Mouse (Mus musculus) megakaryocyte-erythroid progenitor cell, adult 5-6 weeks (primary cell): Measurements from ENCODE around the gene Lrrc17. TPM values are rescaled to one million over a fixed set of nuclear protein-coding genes. Genes with fewer than 3 reads are reported as not detected.

Experiments used
- ATAC-seq: replicated peaks from 2 replicates; pipeline ENCODE4 v1.8.0; 2016; ENCODE audit warnings: mild to moderate bottlenecking, inconsistent platforms; ENCODE audit not compliant: severe bottlenecking, poor library complexity, low FRiP score, low TSS enrichment
- total RNA-seq, 2 experiments: library from RNA; stranded (forward) in 1 of 2; stranded (reverse) in 1 of 2; fragments of 200-1000, 215-1000 nt in 1 of 2; fragments of >200 nt in 1 of 2; fragmentation: Nextera tagmentation in 1 of 2; gene quantifications; 2 replicates each; pipeline ENCODE4 v1.2.3; 2014 to 2017

The Lrrc17 gene
- total RNA-seq, 2 experiments from 2014 or later = not detected

- no peak for ATAC-seq
Observed at GRCm38 (mm10) chr5:21529110-21529720, 14.1 kb upstream of the Lrrc17 start.

- ATAC-seq = no peak
Observed at GRCm38 (mm10) chr5:21532126-21532525, 11.2 kb upstream of the Lrrc17 start.

DNA sequence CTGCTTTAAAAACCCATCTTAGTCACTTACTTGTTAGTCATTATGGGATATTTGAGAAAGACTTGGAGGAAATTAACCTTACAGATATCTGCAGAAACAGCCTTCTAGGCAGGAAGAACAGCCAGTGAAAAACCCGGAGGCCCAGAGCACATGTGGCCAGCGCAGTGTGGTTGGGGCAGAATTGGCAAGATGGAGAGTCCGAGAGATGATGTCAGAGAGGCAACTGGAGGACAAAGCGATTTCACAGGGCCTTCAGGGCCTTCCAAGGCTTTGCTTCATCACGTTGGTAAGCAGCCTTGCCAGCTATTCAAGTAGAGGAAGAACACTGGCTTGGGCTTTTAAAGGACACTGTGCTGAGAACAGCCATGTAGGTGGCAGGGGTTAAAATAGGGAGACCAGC, 10.4 kb upstream of the Lrrc17 start:
- ATAC-seq = no peak

- no peak for ATAC-seq
Observed at GRCm38 (mm10) chr5:21542226-21542625, 1.1 kb upstream of the Lrrc17 start.

DNA sequence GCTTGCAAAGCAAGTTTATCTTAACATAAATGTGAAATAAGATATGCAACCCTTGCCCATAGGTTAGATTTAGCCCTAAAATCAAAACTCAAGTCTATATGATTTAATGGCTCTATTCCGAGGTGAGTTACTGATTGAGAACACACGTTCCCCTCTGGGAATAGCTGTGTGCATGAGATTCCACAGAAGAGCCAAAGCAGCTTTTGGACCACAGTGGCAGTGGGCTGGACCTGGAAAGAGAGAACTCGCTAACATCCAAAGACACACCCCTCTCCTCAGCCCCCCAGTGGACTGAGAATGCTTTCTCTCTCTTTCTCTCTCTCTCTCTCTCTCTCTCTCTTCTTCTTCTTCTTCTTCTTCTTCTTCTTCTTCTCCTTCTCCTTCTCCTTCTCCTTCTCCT, 1.5 kb downstream of the Lrrc17 start:
- no peak for ATAC-seq

- no peak for ATAC-seq
Observed at GRCm38 (mm10) chr5:21545227-21545626, 1.9 kb downstream of the Lrrc17 start.

DNA sequence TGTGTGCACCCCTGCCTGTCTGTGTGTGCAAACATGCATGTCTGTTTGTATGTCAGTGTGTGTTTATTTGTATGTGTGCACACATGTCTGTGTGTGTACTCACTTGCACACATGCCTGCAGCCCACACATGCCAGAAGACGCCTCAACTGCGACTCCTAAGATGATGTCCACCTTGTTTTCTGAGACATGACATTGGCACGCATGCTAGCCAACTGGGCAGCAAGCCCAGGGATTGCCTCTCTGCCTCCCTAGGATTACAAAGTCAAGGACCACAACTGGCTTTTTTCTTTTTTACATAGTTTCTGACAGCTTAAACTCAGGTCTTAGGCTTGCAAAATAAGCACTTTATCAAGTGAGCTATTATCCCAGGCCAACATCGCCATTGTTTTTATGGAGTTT, 2.4 kb downstream of the Lrrc17 start:
- no peak for ATAC-seq

DNA sequence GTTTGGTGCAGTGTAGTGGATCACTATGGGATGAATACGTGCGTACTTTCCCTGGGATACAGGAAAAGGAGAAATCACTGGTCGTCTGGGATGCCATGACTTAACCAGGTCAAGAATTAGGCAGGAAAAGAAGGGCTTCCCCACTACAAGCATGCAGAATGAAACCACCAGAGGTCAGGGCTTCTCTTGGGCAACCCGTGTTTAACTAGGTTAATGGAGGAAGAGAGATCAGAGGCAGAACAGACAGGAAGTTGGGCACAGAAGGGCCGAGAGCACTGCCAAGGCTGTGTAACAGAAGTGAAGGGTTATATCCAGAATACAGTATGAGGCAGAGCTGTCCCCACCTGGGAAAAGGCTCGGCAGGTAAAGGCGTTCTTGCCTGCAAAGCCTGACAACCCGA, 3.6 kb downstream of the Lrrc17 start:
- no peak for ATAC-seq

DNA sequence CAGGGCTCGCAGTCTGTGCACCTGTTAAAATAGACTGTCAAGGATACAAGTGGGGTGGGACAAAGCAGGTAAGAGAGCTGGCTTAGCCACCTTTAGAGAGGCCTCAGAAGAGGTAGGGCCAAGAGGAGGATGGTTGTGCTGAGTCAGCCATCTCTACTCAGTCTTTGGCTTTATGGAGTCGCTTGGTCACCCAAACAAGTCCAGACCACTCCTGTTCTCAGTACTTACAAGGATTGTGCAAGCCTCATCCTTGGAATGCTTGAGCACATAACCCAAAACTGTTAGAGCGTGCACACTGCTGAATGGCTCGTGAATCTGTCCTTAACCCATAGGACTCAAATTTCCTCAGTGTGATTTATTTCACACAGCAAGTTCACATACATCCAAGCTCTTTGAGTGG, 10.3 kb downstream of the Lrrc17 start:
- ATAC-seq = no peak

- ATAC-seq = no peak
Observed at GRCm38 (mm10) chr5:21554732-21555131, 11.4 kb downstream of the Lrrc17 start.

DNA sequence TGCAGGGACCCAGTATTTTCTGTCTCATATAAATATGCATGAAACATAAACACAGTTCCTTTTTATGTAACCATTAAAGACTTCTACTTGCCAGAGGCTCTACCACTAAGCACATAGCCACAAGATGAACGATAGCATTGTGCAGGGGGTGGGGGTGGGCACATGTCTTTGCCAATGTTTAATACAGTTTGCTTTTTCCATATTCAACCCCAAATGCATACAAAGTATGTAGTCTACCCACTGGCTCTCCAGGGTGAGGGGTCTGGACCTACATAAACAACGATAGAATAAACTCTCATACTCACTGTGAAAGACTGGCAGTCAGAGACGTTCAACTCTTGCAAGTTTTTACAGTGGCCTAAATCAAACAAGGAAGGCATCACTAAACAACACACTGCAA, 13.1 kb downstream of the Lrrc17 start:
- no peak for ATAC-seq

DNA sequence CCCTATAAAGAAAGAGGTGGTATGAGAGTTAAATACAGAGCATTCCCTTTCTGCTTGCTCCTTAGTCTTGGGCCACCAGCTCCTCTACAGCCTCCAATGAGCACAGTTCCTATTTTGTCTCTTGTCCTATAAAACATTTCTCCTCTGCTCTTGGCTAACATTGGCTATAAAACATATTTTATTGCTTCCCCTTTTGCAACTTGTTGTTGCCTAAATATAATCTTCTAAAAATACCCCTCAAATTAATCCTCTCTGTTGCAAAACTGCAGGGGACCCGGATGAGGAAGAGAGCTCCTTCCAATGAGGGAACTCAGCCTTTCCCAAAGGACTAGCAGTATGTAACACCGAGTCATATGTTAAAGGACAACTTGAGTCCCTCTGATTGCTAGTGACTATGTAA, 20.6 kb downstream of the Lrrc17 start:
- no peak for ATAC-seq

- ATAC-seq = no peak
Observed at GRCm38 (mm10) chr5:21565392-21566065, 22.2 kb downstream of the Lrrc17 start.

GRCm38 (mm10) chr5:21567784-21568183, 24.4 kb downstream of the Lrrc17 start:
- no peak for ATAC-seq

- ATAC-seq = no peak
Observed at GRCm38 (mm10) chr5:21572764-21573416, 29.5 kb downstream of the Lrrc17 start.

GRCm38 (mm10) chr5:21574386-21575209, 31.2 kb downstream of the Lrrc17 start:
- peak; percentile 88 for ATAC-seq

- no peak for ATAC-seq
Observed at GRCm38 (mm10) chr5:21575210-21575550, 31.8 kb downstream of the Lrrc17 start.

- no peak for ATAC-seq
Observed at GRCm38 (mm10) chr5:21578136-21578535, 34.8 kb downstream of the Lrrc17 start.

- peak; percentile 91 for ATAC-seq
Observed at GRCm38 (mm10) chr5:21586763-21587162, 43.4 kb downstream of the Lrrc17 start.

- ATAC-seq = no peak
Observed at GRCm38 (mm10) chr5:21587683-21588082, 44.3 kb downstream of the Lrrc17 start.
